Mouse (Mus musculus) ovary, postnatal 36 days (tissue): ENCODE measurements around the gene Zmiz1.

Experiments used
- DNase-seq: peaks from one replicate; pipeline ENCODE4 v3.0.0; 2022; ENCODE audit warnings: low spot score, mixed read lengths

Gene Zmiz1

DNA sequence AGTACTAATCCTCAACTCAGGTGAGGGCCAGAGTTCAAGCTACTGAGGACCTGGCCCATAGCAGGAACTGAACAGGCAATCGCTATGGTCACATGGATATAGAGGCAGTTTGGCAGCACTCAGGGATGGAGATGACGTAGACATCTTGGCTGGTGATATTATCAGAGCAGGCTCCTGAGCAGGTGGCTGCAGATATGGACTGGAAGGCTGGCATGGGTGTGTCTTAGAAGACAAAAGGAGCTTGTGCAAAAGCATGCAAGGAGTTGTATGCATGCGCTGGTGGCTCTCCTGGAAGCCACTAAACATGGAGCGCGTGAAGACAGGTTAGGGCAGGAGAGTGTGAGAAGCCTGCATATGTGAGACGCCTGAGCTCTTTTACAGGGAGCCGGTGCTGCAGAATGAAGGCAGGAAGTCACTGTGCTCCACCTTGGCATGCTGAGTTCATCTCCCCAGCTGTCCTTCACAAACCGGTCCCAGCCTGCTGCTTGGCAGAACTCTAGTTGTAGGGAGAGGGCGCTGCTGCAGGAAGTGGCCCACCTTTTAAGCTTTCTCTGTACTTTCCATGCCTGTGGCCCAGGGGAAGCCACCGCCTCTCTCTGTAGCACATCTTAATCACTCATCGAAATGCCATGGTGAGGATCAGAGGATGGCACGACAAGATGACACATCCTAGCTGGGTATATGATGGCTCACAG is 4.8 kb upstream of the Zmiz1 start:
- no peak for DNase-seq

DNA sequence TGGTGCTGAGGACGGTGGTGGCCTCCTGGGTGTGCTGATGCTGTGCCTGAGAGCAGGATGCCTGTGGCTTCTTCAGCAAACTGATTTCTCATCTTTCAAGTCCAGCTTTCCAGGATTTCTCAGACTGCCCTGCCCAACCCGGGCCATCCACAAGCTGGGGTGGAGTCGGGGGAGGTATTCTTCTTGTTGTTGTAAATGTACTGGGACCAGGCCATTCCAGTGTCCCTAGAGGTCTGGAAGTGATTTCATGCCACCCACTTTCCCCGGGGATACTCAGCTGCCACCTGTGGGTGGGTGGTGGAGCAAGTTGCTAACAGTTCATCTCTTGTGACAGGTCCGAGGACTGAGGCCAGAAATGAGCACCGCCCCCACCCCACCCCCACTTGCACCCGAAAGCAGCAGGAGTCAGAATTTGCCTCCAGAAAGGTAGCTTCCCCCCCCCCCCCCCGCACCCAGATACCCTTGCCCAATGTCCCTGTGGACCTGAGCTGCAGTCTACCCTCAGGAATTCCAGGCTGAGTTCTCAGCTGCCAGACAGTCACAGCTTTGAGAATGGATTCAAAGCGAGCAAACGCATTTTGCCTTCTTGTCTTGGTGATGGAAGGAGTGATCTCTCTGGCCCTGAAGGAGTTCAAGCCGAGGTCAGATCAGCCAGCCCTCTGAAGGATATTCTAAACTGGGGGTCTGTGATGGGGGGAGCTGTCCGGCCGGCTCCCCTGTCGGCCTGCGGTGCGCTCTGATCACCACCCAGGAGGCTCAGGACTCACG is 2.1 kb upstream of the Zmiz1 start:
- no peak for DNase-seq

DNA sequence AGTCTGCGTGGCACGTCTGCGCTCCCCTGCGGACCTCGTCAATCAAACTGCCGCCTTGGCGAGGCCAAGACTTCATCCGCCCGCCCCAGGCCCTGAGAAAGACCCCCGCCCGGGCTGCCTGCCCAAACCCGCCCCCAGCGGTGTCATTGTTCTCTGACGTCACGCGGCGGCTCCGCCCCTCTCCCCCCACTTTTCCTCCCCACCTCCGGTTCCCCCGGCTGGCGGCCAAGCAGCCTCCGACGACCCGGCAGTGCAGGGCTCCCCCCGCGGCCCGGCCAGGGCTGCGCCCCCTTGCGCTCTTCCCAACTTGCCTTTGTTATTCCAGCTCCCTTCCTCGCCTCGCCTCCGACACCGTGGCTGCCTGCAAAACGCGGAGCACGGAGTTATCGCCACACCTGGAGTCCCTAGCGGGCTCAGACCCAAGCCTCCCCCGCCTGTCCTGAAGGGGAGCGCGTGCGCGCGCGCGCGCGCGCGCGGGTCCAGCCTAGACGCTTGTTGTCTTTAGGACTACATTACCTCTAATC is 1.5 kb upstream of the Zmiz1 start:
- DNase-seq, result peak; percentile 98

DNA sequence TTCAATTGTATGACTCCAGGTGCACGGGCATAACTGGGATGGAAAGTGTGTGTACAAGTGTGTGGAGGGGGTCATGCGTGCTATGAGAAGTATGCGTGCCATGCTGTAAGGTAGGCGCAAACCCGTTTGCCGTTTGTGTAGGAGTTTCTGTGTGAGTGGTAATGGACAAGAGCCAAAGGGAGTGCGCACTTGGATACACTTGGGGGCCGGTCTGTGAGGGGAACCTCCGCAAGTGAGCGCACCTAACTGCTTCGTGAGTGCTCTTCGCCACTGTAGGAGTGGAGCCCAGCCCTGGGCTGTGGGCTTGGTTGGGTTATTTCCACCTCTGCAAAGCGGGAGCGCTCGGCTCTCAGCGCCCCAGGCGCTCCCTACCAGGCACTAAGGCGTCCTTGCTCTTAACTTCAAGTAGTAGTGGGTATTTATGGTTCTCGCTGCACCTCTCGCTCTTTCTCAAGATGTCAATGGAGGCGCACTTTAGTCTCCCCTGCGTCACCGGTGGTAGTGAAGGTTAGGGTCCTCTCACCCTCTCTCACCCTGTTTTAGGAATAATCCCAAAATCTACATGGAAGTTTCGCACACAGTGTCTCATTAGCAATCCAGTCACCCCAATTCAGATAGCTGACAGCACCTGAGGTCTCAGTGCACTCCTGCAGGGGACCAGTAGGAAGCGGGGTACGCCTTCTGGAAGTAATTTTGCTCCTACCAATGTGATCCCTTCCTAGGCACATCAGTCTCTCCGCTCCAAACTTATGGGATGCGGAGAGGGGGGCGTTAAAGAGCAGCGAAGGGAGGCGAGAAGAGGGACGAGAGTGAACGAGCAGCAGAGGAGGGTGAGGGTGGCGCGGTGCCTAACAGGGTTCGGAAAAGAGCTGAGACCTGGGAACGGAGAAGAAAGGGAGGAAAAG is 622 bp upstream of the Zmiz1 start:
- DNase-seq, result no peak

DNA sequence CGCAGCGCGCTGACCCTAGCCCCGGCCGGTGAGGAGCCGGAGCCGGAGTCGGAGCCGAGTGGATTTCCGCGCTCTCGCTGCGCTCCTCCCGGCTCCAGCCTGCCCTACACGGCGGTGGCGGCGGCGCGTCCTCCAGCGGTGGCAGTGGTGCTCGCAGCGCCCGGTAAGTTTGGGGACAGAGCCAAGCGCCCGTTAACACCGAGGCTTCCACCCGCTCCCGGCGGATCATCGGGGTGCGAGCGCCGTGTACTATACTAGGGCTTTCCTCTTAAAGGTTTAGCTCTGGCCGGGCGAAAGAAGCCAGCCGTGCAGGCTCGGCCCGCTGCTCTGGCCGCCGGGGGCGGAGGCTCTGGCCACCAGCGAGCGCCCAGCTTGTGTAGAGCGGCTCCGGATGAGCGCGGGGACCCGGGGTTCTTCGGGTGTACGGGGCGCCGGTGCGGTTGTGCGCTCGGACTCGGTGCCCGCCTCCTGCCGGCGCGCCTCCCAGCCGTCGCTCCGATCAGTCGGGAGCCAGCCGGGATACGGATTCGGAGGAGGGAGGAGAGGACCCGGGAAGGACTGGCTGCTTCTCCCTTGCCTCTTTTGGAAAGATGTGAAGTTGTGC is 511 bp downstream of the Zmiz1 start:
- DNase-seq, result no peak

DNA sequence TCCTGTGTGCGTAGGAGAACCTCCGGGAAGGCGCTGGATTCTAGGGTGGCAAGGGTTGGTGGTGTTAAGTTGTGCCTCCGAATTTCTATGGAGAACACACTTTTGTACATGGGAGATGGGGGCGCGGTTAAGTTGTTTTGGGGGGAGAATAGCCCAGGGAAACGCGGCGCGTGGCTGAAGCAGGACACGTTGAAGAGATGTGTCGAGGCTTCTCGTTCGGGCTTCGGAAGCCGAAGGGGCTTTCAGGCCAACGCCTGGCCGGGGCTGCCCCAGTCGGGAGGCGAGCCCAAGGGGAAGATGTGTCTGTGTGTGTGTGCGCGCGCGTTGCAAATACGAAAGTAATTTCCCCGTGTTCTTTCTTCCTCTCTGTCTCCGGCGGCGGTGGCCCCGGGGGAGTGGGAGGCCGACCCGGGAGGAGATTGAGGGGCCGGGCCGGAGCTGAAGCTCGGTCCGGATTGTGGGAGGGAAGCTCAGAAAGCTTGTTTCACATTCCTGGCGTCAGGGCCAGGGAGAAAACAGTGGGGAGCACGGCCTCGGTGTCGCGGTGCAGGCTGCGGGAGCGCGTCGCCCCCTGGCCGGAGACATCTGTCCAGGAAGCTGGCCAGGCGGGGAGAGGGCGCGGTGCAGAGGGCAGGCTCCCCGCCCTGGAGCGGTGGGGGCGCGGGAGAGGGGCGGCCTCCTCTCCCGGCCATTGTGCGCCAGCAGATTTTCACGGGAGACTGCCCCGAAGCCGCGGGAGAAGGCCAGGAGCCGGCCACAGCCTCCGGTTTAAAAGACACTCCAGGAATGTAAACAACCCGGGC is 1.2 kb downstream of the Zmiz1 start:
- peak; percentile 74 for DNase-seq

DNA sequence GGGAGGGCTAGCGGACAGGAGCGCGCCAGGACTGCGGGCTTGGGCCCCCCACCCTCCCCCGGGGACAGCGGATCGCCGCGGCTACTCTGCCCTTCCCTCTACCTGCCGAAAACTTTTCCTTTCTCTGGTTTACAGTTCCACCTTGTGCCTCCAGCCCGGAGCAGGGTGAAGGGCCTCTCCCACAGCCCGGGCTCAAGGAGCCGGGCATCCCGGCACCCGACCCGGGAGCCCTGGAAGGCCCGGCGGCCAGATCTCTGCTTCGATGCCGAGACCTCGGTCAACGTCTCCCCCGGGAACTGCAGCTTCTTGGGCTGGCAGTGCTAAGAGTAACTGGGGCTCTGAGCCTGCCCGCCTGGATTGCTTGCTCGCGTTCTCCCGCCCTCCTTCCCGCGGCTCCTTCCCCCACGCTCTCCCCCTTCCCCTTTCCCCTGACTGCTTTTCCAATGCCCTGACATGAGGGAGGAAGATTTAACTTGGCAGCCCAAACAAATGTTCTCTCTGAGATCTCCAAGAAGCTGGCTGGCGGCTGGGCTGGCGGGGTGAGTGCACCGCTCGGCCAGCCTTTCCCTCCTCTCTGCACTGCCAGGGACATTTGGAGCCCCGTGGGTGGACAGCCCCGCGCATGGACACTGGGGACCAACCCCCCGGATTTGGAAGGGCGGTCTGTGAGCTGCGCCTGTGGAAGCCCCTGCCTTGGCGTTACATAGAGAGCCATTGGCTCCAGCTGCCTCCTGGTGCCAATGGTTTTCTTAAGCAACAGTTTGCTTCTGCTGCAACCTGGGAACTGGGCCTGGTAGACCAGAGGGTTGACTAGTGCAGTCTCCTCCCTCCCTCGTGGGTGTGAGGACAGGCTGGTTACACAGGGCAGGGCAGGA is 2.1 kb downstream of the Zmiz1 start:
- peak; percentile 72 for DNase-seq

DNA sequence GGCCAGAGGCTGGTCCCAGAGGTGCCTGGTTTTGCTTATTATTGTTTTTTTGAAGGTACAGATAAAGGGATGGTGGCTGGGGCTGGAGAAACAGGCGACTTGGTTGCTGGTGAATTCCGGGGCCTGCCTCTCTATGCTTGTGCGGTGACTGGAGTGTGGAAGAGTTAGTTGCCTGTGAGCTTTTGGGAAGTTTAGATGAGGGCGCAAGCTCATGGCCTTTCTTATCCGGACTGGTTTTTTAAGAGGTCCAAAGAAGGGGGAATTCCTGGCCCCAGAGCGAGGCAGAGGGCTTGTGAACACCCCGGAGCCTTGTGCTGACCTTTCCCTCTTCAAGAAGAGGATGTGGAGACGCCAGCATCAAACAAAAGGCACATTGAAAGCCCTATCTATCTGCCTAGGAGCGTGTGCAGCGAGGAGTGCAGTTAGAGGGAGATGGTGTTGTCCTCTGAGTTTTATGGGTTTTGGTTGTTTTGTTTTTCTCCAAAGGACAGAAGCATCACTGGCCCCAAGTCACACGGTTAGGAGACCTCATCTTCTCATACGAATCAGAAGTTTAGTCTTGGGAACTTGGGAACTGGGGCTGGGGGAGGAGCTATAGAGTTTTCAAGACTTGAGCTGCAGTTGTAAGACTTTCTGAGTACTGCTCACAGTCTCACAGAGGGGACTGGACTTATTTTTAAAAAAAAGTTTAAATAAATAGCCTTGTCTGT is 2.8 kb downstream of the Zmiz1 start:
- DNase-seq, result no peak

DNA sequence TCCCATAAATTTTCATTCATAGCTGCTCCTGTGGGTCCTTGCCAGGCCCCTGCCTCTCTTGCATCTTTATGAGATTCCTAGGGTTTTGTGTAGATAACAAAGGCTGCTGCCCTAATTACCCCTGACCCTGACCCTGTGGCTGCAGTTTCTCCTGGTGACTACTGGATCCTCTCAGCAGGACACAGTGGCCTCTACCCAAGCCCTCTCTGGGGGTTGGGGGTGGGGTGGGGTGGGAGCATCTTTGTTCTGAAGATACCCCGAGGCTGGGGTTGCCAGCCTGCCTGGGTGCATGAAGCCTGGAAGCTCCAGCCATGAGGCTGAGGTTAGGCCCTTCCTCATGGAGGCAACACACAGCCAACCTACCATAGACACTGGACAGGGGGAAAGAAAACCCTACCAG is 4.0 kb downstream of the Zmiz1 start:
- DNase-seq, result no peak

DNA sequence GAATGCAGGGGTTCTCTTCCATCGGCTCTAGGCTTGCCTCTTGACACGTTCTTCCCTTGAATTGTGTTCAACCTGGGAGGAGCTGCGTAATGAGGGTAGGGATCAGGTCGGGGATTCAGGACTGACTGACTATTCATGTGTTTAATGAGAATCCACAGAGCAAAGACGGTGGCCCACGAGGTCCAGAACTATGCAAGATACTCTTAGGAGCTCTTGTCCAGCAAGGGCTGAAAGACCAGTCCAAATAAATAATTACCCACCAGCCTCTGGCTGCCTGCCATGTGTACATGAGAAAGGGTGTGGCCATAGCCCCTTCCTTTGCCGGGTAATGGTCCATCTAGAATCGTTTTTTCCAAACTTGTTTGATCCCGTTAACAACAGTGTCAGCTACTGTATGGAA is 4.9 kb downstream of the Zmiz1 start:
- DNase-seq, result no peak

DNA sequence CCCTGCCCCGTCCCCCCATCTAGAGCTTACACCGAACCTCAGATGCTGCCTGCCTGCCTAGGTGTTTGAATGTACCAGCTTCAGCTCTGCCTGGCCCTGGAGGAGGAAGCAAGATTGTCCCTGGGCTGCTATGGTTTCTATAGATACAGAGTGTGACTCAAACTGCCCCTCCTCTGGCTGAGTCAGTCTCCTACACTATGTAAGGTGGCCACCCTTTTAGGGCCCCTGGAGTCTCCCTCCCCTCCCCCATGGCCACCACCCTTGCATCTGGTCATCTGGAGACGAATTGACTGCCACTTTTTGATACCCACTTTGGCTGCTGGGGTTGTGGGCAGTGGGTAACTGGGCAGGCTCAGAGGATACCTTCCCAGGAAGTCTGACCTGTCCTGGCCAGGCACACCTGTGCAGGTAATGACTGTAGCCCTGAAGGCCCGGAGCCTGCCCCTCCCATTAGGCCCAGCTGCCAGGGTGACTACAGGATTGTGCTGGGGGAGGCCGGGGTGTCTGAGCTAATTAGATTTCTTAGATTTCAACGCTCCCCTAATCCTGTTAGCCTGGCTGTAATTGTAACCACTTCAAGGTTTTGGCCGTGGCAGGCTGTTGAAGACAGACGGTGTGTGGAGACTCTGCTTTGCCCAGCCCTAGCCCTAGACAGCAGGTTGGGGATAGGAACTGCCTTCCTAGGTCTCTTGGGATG is 5.8 kb downstream of the Zmiz1 start:
- DNase-seq, result no peak

DNA sequence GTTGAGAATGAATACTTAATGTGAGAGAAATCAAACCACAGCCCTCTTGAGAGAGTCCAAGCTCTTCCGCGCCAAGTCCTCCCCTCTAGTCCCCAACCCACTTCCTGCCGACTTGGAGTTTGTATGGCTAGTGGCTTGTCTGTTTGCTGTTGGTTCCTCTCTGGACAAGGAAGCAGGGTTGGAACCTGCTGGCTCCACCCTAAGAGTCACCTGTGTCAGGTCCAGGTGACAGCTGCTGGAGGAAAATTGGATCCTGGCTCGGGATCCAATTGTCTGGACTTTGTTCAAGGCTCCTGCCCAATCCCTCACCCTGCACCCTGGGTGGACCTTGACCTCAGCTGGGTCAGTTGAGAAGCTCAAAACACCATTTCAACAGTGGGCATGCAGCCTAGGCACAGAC is 7.4 kb downstream of the Zmiz1 start:
- DNase-seq, result no peak

DNA sequence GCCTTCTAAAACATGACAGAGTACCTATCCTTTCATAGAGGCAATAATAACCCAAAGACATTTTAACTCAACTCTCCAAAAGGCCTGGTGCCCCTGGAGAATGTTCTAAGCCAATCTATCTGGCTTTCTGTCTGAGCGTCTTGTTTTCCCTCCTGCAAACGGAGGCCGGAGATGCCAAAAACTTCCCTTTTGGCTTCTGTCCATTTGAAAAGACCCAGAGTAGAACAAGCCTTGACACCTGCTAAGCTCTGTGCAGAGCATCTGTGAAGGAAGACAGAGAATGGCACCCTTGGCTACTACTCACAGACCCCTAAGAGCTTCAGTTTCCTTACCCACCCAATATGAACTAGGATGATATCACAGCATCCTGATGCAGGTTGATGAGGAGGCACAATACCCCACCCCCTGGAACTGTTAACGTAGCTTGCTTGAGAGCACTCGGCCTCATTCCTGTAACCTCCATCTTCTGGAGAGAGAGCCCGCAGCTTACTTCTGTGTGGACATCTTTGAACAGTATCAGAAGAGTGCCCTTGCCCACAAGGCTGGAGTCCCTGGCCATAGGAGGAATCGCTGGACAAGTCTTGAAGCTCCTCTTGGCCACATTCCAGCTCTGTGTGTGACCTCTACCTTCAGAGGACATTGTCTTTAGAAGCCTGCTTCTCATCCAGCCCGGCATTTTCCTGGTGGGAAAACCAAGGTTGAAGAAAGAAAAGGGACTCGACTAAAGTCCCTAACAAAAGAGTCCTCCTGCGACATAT is 9.1 kb downstream of the Zmiz1 start:
- no peak for DNase-seq

DNA sequence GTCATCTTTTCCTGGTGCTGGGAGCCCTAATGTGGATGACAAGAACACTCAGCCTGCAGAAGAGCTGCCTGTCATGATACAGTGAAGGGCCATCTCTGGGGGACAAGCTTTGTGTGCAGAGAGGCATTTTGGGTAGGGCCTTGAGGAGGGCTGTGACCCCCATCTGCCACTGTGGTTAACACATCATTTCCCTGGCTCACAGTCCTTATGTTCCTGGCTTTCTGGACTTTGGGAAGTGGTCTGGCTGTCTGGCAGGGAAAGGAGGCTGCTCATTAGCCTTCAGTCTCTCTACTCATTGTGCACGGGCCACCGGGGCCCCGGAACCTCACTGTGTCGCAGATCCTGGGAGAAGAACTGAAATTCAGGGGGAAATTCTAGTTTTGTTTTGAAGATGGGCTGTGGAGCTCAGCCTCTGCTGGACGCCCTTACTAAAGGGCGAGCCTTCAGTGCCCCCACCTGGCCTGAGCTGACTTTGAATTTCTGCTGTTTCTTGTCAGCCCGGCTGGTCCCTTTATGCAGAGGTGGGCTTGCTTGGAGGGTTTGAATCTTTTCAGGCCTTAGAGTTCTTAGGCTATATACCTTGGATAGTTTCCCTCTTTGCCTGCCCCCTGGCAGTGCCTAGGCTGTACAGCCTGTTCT is 10.0 kb downstream of the Zmiz1 start:
- no peak for DNase-seq

DNA sequence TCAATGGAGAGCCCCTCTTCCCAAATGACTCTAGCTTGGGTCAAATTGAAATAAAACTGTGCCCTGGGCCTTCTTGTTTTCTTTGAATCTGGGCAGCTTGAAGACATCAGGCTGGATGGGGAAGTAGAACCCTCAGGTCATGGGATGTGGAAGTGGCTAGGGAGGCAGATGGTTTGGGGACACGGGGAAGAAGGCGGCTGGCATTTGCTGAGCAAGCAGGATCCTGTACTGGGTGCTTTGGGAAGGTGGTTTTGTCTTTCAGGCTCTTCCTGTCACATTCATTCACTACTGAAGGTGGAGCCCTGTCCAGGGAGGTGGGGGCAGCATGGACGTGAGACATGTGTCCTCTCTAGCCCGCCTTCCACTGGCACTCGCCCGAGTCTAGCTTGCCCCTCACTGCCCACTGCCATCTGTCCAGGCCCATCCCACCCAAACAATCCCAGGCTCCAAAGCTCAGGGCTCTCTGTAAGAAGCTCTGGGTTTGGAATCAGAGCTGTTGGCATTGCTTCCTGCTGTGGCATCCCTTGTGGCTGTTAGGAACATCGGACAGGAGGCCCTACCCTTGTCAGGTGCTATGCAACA is 11.3 kb downstream of the Zmiz1 start:
- no peak for DNase-seq

DNA sequence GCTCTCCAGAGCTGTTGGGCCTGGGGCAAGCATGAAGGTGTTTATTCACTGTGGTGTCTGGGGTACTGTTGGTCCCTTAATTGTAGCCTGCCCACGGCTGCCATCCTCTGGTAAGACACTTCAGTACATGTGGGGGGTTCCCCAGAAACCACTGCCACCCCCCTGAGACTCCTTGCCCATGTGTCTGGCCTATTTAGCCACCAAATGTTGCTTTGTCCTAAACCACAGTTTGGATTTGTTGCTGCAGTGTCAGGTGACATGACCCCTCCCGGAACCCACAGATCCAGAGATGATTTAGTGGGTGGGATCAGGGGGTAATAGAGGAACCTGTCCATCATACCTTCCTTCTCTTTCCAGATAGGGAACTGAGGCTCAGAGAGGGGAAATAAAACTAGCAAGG is 12.1 kb downstream of the Zmiz1 start:
- DNase-seq, result no peak
